Mouse (Mus musculus) cerebellum, postnatal 36 days (tissue): ENCODE results near the gene Olfr1469.
"Not testable (repeated sequence)": the region's sequence is repeated elsewhere in the genome, so short reads cannot be mapped to it uniquely, and the experiment has no call there.

Experiments used
- DNase-seq, 2 experiments: peaks; one replicate each; pipeline ENCODE4 v3.0.0; 2021 to 2022; ENCODE audit warnings: mixed read lengths in 2 of 2

Olfr1469 gene

DNA sequence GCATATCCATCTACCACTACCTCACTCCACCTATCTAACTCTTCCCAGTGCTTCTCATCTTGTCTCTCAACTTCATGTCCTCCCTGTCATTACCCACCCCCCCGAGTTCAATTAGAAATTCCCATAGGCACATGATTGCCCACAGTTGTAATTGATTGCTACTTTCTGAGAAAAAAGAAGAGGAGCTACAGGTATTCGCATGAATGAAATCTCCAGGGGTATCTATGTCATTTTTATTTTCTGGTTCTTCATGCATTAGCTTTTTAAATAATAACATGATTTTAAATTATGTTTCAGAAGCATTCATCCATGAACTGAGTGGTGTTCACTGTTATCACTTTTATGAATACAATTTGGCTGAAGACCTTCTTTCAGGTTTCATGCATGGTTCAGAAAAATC, at the start of gene Olfr1469:
Olfr1469 (plus strand) TSS at position 301 of the 400 bp plus-strand sequence.
- no peak for DNase-seq

GRCm38 (mm10) chr19:13361936-13362335, 45.7 kb upstream of the Olfr1469 start, which contains the start of gene Olfr1467:
Gene Olfr1467 (plus strand): TSS chr19:13362236.
- DNase-seq: no peak

DNA sequence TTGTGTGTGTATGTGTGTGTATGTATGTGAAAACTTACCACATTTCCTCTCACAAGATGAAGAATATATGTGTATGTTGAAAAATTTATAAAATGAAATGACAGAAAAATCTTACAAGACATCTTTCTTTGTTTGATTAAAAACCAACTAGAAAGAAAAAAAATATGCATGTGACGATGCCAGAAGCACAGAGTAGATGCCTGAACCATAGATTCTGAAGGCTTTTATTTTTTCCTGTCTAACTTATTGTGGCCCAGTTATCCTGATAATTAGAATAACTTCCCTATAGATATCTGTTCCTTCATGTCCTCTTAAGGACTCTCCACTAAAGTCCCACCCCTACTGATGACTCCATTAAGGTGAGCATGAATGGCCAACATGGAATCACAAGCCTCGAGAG, 35.5 kb downstream of the Olfr1469 start, which contains the start of gene Olfr1471:
Olfr1471 (plus strand) TSS at position 301 of the 400 bp plus-strand sequence.
- DNase-seq: not testable (repeated sequence)

GRCm38 (mm10) chr19:13455986-13456385, 48.3 kb downstream of the Olfr1469 start, which contains the start of gene Olfr1472:
Gene Olfr1472 (minus strand): TSS chr19:13456086.
- DNase-seq: no peak
